In genomic region chr12:8674891-8675341, GRCm38 (mm10) we compare ENCODE assay signal across 8 mouse cellular contexts. TPM values are rescaled to one million over a fixed set of nuclear protein-coding genes. Genes with fewer than 3 reads are reported as not detected.
DNase-seq lines count a peak whose midpoint lies in the region; ATAC-seq and TF ChIP-seq lines count a peak whose summit lies in the region.

No protein-coding gene starts in this region.

- ATAC-seq in lung, embryonic 15.5 days (ENCODE audit: borderline replicate concordance, extremely low read depth, low FRiP score, low TSS enrichment): no peak
- no peak for ATAC-seq in midbrain, postnatal 0 days (ENCODE audit: low FRiP score)

- peak overlapping the region; percentile 62 for H3K4me2 ChIP-seq in lung, embryonic 15.5 days
- H3K4me2 ChIP-seq in midbrain, postnatal 0 days (ENCODE audit: low read depth, low read length, poor library complexity, severe bottlenecking): peak overlapping the region; percentile 51

- no peaks in the 10 kb centered on the region for H3K27me3 ChIP-seq in lung, embryonic 15.5 days
- no peaks in the 10 kb centered on the region for H3K27me3 ChIP-seq in midbrain, postnatal 0 days (ENCODE audit: insufficient read depth, low read length)

- H3K9me3 ChIP-seq in lung, embryonic 15.5 days: no peaks in the 10 kb centered on the region
- no peaks in the 10 kb centered on the region for H3K9me3 ChIP-seq in midbrain, postnatal 0 days (ENCODE audit: low read length)

- no peak for TF ChIP-seq CTCF in midbrain, postnatal 0 days (IDR thresholded peaks at IDR 0.05)

- H3K4me3 ChIP-seq in lung, embryonic 15.5 days: peak overlapping the region; percentile 95
- peak overlapping the region; percentile 93 for H3K4me3 ChIP-seq in brown adipose tissue, adult 24 weeks (ENCODE audit: insufficient read depth, low read depth, low read length)
- peak overlapping the region; percentile 95 for H3K4me3 ChIP-seq in midbrain, postnatal 0 days (ENCODE audit: low read depth, low read length)

- peak overlapping the region; percentile 100 for H3K9ac ChIP-seq in lung, embryonic 15.5 days
- peak overlapping the region; percentile 99 for H3K9ac ChIP-seq in midbrain, postnatal 0 days (replicated peaks; ENCODE audit: low read length, poor library complexity, severe bottlenecking)

- under 1% methylated on average over 20 of the region's 20 CpGs for WGBS in lung, embryonic 15.5 days
- WGBS in midbrain, postnatal 0 days: under 1% methylated on average over 20 of the region's 20 CpGs

- no peaks in the 10 kb centered on the region; the same call in 1 of the 2 replicates for H3K36me3 ChIP-seq in lung, embryonic 15.5 days
- H3K36me3 ChIP-seq in midbrain, postnatal 0 days (ENCODE audit: insufficient read depth, low read length): no peaks in the 10 kb centered on the region

- peak overlapping the region; percentile 97 for H3K27ac ChIP-seq in lung, embryonic 15.5 days
- peak overlapping the region; percentile 41; the same call in 1 of the 2 replicates for H3K27ac ChIP-seq in brown adipose tissue, adult 24 weeks (replicated peaks; ENCODE audit: low read depth, low read length)
- H3K27ac ChIP-seq in midbrain, postnatal 0 days (ENCODE audit: low read depth, low read length): peak overlapping the region; percentile 99

- peaks cover 21% of the 10 kb centered on the region for H3K4me1 ChIP-seq in lung, embryonic 15.5 days
- peaks cover 9% of the 10 kb centered on the region for H3K4me1 ChIP-seq in brown adipose tissue, adult 24 weeks (ENCODE audit: control insufficient read depth, insufficient read depth, insufficient read length, low read length)
- peaks cover 13% of the 10 kb centered on the region for H3K4me1 ChIP-seq in midbrain, postnatal 0 days (ENCODE audit: insufficient read depth, low read length)

- DNase-seq in lung, postnatal 10 days: no peak
- peak; percentile 37 for DNase-seq in hindlimb bud, embryonic 11.5 days (ENCODE audit: extremely low spot score, low read depth, low spot score)
- DNase-seq in midbrain, postnatal 0 days (ENCODE audit: low spot score): no peak
- no peak for DNase-seq in ovary, postnatal 14 days (ENCODE audit: low spot score)
- DNase-seq in left cerebral cortex, postnatal 25 days (ENCODE audit: low spot score in 2 of 2): no peak
- no peak for DNase-seq in yolk sac, embryonic 10.5 days (ENCODE audit: low spot score)

- intact Hi-C loops in left cerebral cortex, postnatal 25 days (cut with DNase I): loop anchor here (1.0 kb wide), 1 partner anchor 34 kb away; no protein-coding TSS in a partner anchor

RNA-seq across cellular contexts. Expression of gene Pum2, which starts 1.0 kb away (rescaled TPM):
- 42.5 and 44.5 TPM in 2 replicates for polyA plus RNA-seq in lung, embryonic 15.5 days (2015; fragmentation: Nextera tagmentation; extraction: Ambion mirVana)
- polyA plus RNA-seq in brown adipose tissue, adult 24 weeks (2012; ENCODE audit: insufficient read depth, insufficient read length, missing spikeins): 36.9 and 37.0 TPM in 2 replicates
- total RNA-seq in midbrain, postnatal 0 days (2014; rRNA removed): 117 and 123 TPM in 2 replicates
- 35.2 and 35.3 TPM in 2 replicates for polyA plus RNA-seq in midbrain, postnatal 0 days (2015; fragmentation: Nextera tagmentation; extraction: Ambion mirVana)
- total RNA-seq in left cerebral cortex, postnatal 25 days (2021): 100 to 1,000 TPM; 185 to 203 TPM

Comparison
In these comparisons a context has a peak if more than half of its experiments do, and no peak if none do; other contexts are left out.
1. H3K27ac ChIP-seq: peak in every context shown above with its lines; median percentile 99 in midbrain, postnatal 0 days; 97 in lung, embryonic 15.5 days; 41 in brown adipose tissue, adult 24 weeks.